Mouse (Mus musculus) heart, adult 2 months (tissue): ENCODE measurements around the gene Atp11c.

Source experiments
- CTCF ChIP-seq: fragments of 200-600 bp; IDR thresholded peaks from 2 replicates; pipeline ENCODE4 v1.8.1; 2022; ENCODE audit warnings: antibody characterized with exemption, mild to moderate bottlenecking, moderate library complexity
- POLR2A ChIP-seq: fragments of 200-500 bp; IDR thresholded peaks from 2 replicates; pipeline ENCODE4 v1.6.1; 2011; ENCODE audit warnings: mild to moderate bottlenecking, low read depth, low read length, control low read depth; ENCODE audit not compliant: insufficient read depth

GRCm38 (mm10) chrX:60570539-60570938, 22.0 kb downstream of the Atp11c start:
- no peak for TF ChIP-seq CTCF
- TF ChIP-seq POLR2A, result no peak
